Mouse (Mus musculus): ENCODE measurements around the gene Gpr119. TPM values are rescaled to one million over a fixed set of nuclear protein-coding genes. Genes with fewer than 3 reads are reported as not detected.
A peak's percentile ranks its signal among the peaks of the same experiment; 100 is the strongest.

Gpr119 gene
- total RNA-seq (2021): not detected

DNA sequence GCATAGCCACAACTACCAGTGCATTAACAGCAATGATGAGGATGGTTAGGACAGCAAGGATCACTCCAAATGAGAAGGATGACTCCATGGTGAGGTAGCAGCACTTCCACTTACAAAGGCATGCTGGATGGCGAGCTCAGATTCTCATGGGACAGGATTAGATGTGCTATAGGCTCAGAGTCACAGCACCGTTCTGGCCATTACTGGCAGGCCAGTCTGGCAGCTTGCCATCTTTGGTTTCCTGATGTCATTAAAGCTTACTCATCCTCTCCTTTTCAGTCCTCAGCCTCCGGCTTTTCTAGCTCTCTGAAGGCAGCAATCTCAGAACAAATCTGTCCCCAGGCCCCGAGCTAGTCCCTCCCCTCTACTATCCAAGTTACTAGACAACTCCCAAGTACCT is at the start of gene Gpr119:
TSS of gene Gpr119 (minus strand) at position 308 of the 400 bp plus-strand sequence.
- DNase-seq (ENCODE audit: low spot score in 2 of 2): peak in 1 of 2 experiments; percentile 6
- intact Hi-C loops (cut with DNase I): no loop called here

DNA sequence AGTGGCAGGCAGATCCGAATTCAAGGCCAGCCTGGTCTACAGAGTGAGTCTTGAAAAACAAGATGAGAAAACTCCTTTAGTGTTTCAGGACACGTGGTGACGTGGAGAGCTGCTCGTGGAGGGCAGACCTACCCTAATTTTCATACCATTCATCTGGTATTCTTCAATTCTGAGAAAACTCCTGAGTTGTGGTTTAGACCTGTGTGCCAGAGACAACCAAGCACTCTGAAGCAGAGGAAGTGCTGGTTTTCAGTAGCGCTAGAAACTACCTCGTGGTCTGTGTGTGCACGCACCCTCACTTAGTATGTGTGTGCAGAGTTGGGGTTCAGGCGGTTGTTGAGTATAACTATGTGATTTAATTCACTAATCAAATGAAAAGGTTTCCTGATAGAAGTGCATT is 38.6 kb upstream of the Gpr119 start:
- intact Hi-C loops (cut with DNase I): no loop called here
- DNase-seq (ENCODE audit: low spot score in 2 of 2): no peak

DNA sequence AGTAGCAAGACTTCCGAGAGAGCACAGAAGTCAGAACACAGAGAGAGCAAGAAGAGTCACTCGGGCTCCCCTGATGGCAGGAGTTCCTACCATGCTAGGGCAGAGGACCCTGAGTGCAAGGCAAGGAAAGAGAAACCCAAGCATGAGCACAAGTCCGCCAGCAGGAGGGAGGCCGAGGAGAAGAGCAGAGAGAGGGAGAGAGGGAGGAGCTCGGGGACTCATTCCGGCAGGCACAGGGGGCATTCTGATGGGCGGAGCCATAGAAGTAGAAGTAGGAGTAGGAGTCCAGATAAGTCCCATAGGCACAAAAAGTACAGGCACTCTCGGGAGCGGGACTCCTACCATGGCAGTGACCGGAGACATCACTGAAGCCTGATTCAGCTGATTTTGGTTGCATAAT is 35.4 kb upstream of the Gpr119 start:
- no peak for DNase-seq (ENCODE audit: low spot score in 2 of 2)
- intact Hi-C loops (cut with DNase I): no loop called here

DNA sequence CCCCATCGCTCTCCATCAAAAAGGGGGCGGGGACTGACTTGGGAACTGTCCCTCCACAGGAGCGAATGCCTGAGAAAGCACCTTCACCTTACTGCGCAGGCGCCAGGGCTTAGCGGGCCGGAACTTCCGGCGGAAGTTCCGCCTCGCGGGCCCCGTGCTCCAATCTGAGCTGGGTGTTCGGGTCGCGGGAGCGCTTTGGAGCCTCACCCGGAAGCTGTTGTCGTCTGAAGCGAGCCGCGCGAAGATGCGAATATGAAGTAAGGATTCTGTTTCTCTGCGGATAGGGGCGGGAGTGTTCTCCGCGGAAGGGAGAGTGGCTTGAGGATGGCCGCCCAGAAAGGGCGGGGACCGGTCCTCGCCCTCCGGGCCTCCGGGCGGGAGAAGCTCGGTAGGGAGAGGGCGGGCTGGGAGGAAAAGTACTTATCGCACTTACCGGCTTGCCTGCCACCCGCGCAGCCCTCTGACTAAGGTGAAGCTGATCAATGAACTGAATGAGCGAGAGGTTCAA is 20.6 kb upstream of the Gpr119 start, which contains the start of gene Rbmx2:
TSS of gene Rbmx2 (plus strand) at position 141 of the 508 bp plus-strand sequence.
- intact Hi-C loops (cut with DNase I): no loop called here
- peak; percentile 86 to 94 for DNase-seq (ENCODE audit: low spot score in 2 of 2)

DNA sequence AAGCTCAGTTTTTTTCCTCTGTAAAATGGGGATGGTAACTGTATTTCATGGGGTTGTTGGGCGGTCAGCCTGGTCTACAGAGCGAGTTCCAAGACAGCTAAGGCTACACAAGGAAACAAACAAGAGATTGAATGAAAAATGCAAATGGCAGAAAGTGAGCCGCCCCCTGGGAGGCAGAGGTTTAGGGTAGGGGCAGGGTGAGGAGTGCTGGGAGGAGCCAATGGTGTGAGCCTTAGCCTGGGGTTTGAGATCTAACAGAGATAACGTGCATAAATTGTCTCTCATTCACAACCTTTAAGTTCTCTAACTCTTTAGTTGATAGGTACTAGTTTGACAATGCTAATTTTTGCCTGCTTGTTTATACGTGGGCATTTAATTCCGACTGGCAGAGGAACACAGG is 20.2 kb upstream of the Gpr119 start:
- DNase-seq (ENCODE audit: low spot score in 2 of 2): no peak
- intact Hi-C loops (cut with DNase I): no loop called here

DNA sequence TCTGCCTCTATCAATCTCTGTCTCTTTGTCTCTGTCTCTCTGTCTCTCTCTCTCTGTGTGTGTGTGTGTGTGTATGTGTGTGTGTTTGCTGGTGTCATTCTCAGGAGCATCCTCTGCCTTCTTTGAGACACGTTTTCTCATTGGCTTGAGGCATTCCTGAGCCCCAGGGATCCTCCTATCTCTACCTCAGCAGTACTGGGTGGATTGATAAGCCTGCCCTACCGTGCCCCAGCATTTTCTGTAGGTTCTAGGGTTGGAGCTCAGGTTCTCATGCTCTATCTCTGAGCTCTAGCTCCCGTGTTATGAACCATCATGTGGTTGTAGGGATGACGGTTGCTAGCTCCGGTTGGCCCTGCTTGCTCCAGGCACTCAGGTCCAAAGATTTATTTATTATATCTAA is 9.6 kb upstream of the Gpr119 start:
- no peak for DNase-seq (ENCODE audit: low spot score in 2 of 2)
- intact Hi-C loops (cut with DNase I): loop anchor here (10.0 kb wide), 1 partner anchor 621 kb away; no protein-coding TSS in a partner anchor

DNA sequence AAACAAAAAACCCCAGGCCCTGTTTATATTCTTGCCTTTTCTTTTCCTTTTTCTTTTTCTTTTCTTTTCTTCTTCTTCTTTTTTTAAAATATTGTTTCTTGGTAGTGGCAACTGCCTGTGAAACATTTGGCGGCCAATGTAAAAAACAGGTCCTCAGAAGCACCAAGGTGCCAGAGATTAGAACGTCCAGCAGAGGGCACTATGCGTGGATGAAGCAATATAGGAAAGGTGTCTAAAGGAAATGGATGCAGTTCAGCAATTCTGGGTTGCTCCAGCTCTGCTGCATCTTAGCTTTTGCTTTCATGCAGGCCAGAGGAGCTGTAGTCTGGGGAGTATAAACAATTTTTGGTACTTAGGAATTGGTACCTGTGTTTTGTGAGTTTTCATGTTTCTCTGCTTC is 9.2 kb upstream of the Gpr119 start:
- DNase-seq (ENCODE audit: low spot score in 2 of 2): peak; percentile 6 to 56
- intact Hi-C loops (cut with DNase I): loop anchor here (10.0 kb wide), 1 partner anchor 621 kb away; no protein-coding TSS in a partner anchor

DNA sequence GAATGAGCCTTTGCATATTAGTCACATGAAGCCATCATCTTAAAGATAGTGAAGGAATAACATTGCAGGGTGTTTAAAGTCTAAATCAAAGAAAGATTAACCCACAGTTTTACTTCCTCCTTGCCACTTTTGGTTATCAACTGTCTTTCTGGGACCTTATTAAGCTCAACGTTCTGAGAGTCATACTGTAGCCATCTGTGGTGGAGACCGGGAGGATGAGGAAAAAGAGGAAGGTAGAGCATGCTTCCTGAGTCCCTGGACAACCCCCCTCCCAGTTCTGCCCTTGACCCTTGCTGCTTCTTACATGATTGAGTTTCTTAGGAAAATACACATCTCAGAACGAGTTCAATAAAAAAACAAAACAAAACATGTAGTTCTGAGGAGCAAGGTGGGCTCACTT is 2.6 kb downstream of the Gpr119 start:
- no peak for DNase-seq (ENCODE audit: low spot score in 2 of 2)

DNA sequence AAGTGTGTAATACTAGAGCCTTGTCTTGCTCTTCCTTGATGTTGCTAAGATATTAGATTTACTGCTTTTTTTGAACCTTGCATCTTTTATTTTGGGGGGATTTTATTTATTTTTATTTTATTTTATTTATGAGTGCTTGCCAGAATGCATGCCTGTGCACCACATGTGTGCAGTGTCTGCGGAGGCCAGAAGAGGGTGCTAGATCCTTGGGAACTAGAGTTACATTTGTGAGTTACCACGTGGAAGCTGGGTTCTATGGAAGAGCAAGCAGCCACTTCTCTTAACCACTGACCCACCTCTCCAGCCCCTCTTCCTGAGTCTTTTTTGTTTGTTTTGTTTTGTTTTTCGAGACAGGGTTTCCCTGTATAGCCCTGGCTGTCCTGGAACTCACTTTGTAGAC is 4.7 kb downstream of the Gpr119 start:
- intact Hi-C loops (cut with DNase I): no loop called here
- no peak for DNase-seq (ENCODE audit: low spot score in 2 of 2)

More for the DNA sequence above, 2.6 kb downstream of the Gpr119 start:
- intact Hi-C loops (cut with DNase I): no loop called here

DNA sequence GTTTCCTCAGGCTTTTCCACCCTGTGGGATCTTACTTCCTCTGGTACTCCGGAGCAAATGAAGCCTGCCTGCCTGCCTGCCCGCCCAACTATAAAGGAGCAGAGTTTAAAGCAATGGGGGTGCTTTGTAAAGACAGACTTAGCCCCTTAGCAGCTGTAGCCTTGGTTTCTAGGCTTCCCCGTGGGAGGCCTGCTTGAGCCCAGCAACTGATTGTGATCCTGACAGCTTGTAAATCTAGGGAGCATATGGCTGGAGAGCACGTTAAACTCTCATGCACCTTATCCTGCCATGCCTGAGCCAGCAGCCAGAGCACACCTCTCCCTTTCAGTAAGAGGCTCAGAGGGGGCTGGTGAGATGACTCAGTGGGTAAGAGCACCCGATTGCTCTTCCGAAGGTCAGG is 7.5 kb downstream of the Gpr119 start:
- peak in 1 of 2 experiments; percentile 3 for DNase-seq (ENCODE audit: low spot score in 2 of 2)
- intact Hi-C loops (cut with DNase I): no loop called here

DNA sequence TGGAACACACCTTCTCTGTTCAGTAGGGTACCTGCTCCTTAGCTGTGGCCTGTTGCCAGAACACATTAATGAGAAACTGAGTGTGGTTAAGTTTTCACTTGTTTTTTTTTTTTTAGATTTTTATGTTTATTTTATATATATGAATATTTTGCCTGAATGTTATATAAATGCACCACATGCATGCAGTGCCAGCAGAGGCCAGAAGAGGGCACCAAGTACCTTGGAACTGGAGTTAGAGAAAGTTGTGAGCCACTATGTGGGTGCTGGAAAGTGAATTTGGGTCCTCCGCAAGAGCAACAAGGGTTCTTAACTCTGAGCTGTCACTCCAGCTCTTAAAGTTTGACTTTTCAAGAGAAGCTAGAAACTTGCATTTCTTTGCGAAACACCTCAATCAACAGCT is 30.2 kb downstream of the Gpr119 start:
- intact Hi-C loops (cut with DNase I): no loop called here
- peak; percentile 11 to 37 for DNase-seq (ENCODE audit: low spot score in 2 of 2)

DNA sequence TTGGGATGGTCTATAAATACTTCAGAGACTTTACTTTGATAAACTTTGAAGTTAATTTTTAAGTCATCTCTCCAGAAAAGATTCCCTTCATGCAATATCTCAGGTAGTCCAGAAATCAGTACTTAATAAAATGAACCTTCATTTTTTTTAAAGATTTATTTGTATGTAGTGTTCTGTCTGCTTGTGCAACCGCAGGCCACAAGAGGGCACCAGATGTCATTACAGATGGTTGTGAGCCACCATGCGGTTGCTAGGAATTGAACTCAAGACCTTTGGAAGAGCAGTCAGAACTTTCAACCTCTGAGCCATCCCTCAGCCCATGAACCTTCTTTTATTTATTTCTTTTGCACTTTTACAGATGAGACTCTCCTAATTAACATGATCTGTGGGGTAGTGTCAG is 37.2 kb downstream of the Gpr119 start:
- DNase-seq (ENCODE audit: low spot score in 2 of 2): no peak
- intact Hi-C loops (cut with DNase I): no loop called here

DNA sequence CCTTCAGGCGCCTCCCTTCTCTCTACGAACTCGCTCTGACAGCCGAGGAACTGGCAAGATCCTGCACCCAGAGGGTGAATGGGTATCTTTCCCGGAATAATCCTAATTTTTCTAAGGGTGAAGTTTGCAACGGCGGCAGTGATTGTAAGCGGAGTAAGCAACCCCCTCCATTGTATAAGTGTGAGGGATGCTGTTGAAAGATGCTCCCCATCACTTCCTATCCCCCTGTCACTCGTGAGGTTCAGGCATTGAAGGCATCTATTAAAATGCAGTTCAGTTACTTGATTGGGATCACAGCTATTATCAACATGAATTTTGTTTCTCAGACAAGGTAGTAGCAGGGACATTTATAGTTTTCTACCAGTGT is 50.2 kb downstream of the Gpr119 start:
- intact Hi-C loops (cut with DNase I): no loop called here

DNA sequence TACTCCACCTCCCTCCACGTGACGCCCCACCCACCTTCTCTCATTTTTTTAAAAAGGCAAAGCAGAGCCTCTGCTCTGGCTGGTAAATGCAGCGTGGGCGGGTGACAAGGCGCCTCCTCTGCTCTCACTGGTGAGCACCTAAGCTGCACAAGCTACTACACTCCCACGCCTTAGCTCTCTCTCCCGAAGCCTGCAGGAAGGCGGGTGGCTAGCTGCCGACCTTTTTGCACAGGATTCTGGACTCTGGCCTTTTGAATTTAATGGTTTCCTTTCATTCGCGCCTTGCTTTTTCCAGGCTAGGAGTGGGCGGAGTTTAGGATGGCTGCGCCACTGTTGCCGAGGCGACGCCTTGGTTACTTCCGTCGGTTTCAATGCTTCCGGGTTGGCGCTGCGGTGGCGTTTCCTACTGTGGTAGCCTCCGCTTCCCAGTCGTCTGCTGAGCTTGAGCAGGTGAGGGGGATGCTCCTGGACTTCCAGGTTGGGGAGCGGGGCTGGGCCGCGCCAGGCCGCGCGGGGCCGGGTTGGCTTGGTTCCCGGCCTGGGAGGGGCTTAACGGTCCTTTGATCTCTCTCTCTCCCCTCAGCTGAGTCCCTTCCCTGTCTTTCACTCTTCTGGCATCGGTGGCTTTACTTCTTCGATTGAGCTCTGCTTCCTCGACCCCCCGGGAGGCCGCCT is 50.8 kb downstream of the Gpr119 start, which contains the start of gene Slc25a14:
TSS of gene Slc25a14 (plus strand) at position 35 of the 675 bp plus-strand sequence.
- intact Hi-C loops (cut with DNase I): loop anchor here (1.0 kb wide), 1 partner anchor 29 kb away; the partner anchor contains the start of gene Zfp280c
- DNase-seq (ENCODE audit: low spot score in 2 of 2): peak; percentile 81 to 92

More for the DNA sequence above, 50.2 kb downstream of the Gpr119 start:
- no peak for DNase-seq (ENCODE audit: low spot score in 2 of 2)

DNA sequence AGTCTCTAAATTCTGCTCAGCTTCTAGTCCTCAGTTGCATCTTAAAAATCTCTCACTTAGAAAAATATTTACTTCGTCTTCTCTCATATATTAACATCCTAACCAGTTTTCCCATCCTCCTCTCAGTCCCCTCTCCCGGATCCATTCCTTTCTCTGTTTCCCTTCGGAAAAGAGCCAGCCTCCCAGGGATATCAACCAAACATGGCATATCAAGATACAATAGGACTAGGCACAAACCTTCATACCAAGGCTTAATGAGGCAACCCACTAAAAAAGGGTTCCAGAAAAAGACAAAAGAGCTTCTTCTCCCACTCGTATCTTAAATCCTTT is 51.3 kb downstream of the Gpr119 start:
- intact Hi-C loops (cut with DNase I): loop anchor here (1.0 kb wide), 1 partner anchor 29 kb away; the partner anchor contains the start of gene Zfp280c
- no peak for DNase-seq (ENCODE audit: low spot score in 2 of 2)

Small RNA genes within 50 kb of the gene (microRNA-seq; reads per million reads assigned to microRNA genes)
- gene Gm27828: 0 reads per million in 2 experiments

Other genes starting within 250 kb of the Gpr119 start
- under 1 TPM; 0.69 to 0.71 TPM for gene Elf4, start 211.3 kb downstream of the Gpr119 start, total RNA-seq (2021)
- 10 to 100 TPM; 26.1 to 27.2 TPM for gene Aifm1, start 160.9 kb downstream of the Gpr119 start, total RNA-seq (2021)
- gene Rab33a, start 155.2 kb downstream of the Gpr119 start, total RNA-seq (2021): 10 to 100 TPM; 32.1 to 40.6 TPM
- 10 to 100 TPM; 17.3 to 24.4 TPM for gene Zfp280c, start 80.0 kb downstream of the Gpr119 start, total RNA-seq (2021)
- 10 to 100 TPM; 63.8 to 71.4 TPM for gene Slc25a14, start 51.1 kb downstream of the Gpr119 start, total RNA-seq (2021)
- 1 to 10 TPM; 4.2 to 4.4 TPM for gene Rbmx2, start 20.5 kb upstream of the Gpr119 start, total RNA-seq (2021)
- gene Gm595, start 203.2 kb upstream of the Gpr119 start, total RNA-seq (2021): not detected

Measured in left cerebral cortex, postnatal 25 days (tissue).